Mouse (Mus musculus) embryonic fibroblast, embryonic 13.5 days (primary cell): ENCODE measurements around the gene Rsl24d1.

Experiments used
- CTCF ChIP-seq: IDR thresholded peaks from 2 replicates; pipeline ENCODE4 v1.5.1; 2011; ENCODE audit warnings: mild to moderate bottlenecking, control low read depth, low read length, moderate library complexity, borderline replicate concordance; ENCODE audit not compliant: insufficient read depth
- POLR2A ChIP-seq: IDR thresholded peaks from 2 replicates; pipeline ENCODE4 v1.6.1; 2011; ENCODE audit warnings: low read depth, mild to moderate bottlenecking, control low read depth, low read length, moderate library complexity

DNA sequence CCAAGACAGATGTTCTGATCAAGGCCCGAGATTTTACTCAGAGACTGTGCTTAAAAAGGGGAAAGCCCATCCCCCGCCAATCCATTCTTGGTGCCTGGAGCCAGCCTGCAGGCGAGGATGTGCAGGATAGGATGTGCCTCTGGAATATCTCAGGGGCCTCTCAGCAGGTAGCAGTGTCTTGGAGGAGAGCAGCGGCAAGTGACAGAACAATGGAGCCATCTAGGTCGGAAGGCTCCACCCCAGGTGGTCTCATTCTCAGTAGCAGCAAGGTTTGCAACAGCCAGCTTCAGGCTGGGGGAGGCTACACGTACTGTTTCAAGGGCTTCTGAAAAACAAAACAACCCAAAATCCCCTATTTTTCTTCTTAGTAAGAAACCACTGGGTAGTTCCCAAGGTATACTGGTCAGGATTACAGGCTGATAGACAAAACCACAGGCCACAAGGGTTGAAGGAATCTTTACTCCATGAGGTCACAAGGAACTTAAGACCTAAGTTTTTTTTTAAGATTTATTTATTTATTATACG lies 33.4 kb upstream of the Rsl24d1 start:
- TF ChIP-seq POLR2A: no peak
- TF ChIP-seq CTCF: no peak
